Mouse (Mus musculus) neural tube, embryonic 10.5 days (tissue): ENCODE results near the gene Nme2.
A peak's percentile ranks its signal among the peaks of the same experiment; 100 is the strongest.

Experiments used
- DNase-seq: peaks from one replicate; pipeline ENCODE4 v3.0.0-alpha.2; 2017; ENCODE audit warnings: low spot score; ENCODE audit errors: extremely low spot score

Nme2 gene

GRCm38 (mm10) chr11:93956159-93956558 is at the start of gene Nme2:
Gene Nme2, minus strand, starts transcription at chr11:93956259.
- no peak for DNase-seq

- DNase-seq, result no peak
Measured at GRCm38 (mm10) chr11:94003346-94003745, 47.3 kb upstream of the Nme2 start.

GRCm38 (mm10) chr11:93999276-93999675 is 43.2 kb upstream of the Nme2 start:
- no peak for DNase-seq

GRCm38 (mm10) chr11:93997141-93997775 is 41.2 kb upstream of the Nme2 start:
- DNase-seq, result no peak

GRCm38 (mm10) chr11:93996306-93997140 is 40.5 kb upstream of the Nme2 start:
- DNase-seq, result peak; percentile 81

- peak; percentile 91 for DNase-seq
Measured at GRCm38 (mm10) chr11:93995720-93996305, 39.8 kb upstream of the Nme2 start, which contains the start of gene Spag9. Gene Spag9, plus strand, starts transcription at chr11:93996091.

- DNase-seq, result peak; percentile 40
Measured at GRCm38 (mm10) chr11:93995111-93995719, 39.2 kb upstream of the Nme2 start.

GRCm38 (mm10) chr11:93994531-93994930 is 38.5 kb upstream of the Nme2 start:
- no peak for DNase-seq

GRCm38 (mm10) chr11:93988328-93989062 is 32.4 kb upstream of the Nme2 start:
- no peak for DNase-seq

GRCm38 (mm10) chr11:93987625-93988327 is 31.7 kb upstream of the Nme2 start:
- no peak for DNase-seq

- DNase-seq, result no peak
Measured at GRCm38 (mm10) chr11:93987026-93987425, 31.0 kb upstream of the Nme2 start.

- DNase-seq, result no peak
Measured at GRCm38 (mm10) chr11:93986298-93986697, 30.2 kb upstream of the Nme2 start.

GRCm38 (mm10) chr11:93985265-93985664 is 29.2 kb upstream of the Nme2 start:
- DNase-seq, result no peak

- DNase-seq, result no peak
Measured at GRCm38 (mm10) chr11:93984619-93985018, 28.6 kb upstream of the Nme2 start.

GRCm38 (mm10) chr11:93979502-93980049 is 23.5 kb upstream of the Nme2 start:
- no peak for DNase-seq

- no peak for DNase-seq
Measured at GRCm38 (mm10) chr11:93972951-93973350, 16.9 kb upstream of the Nme2 start.

- DNase-seq, result no peak
Measured at GRCm38 (mm10) chr11:93969799-93970198, 13.7 kb upstream of the Nme2 start.

GRCm38 (mm10) chr11:93969171-93969570 is 13.1 kb upstream of the Nme2 start:
- DNase-seq, result no peak

GRCm38 (mm10) chr11:93968848-93969128 is 12.7 kb upstream of the Nme2 start:
- DNase-seq, result no peak
